Mouse (Mus musculus): ENCODE measurements around the gene Adamts17.

The Adamts17 gene

GRCm38 (mm10) chr7:67087759-67088158, 248.2 kb downstream of the Adamts17 start:
- DNase-seq (ENCODE audit: low read depth), result no peak

- DNase-seq (ENCODE audit: low read depth), result no peak
Measured at GRCm38 (mm10) chr7:67097096-67097495, 257.6 kb downstream of the Adamts17 start.

DNA sequence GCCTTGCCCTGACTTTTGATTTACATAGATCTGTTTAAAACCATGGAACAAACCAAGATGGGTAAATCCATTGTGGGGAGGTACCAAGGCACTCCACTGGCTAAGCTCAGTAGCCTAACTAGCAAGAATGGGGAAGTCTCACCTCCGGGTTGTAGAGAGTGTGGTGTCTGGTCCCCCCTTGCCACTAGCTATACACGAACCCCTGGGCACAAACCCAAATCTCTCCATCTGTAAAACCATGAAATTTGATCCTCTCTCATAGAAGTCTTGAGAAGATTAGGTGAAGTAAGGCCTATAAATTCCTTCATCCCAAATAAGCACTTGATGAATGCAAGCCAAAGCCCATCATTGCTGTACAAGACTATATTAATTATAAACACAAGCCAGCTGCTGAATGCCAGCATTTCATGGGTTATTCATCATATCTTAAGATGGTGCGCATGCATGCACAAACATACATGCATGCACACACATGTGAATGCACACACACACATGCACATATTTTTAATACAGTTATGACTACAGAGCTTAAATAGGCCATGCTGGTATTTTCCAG, 262.0 kb downstream of the Adamts17 start:
- no peak for DNase-seq (ENCODE audit: low read depth)

GRCm38 (mm10) chr7:67110551-67111159, 271.1 kb downstream of the Adamts17 start:
- no peak for DNase-seq (ENCODE audit: low read depth)

DNA sequence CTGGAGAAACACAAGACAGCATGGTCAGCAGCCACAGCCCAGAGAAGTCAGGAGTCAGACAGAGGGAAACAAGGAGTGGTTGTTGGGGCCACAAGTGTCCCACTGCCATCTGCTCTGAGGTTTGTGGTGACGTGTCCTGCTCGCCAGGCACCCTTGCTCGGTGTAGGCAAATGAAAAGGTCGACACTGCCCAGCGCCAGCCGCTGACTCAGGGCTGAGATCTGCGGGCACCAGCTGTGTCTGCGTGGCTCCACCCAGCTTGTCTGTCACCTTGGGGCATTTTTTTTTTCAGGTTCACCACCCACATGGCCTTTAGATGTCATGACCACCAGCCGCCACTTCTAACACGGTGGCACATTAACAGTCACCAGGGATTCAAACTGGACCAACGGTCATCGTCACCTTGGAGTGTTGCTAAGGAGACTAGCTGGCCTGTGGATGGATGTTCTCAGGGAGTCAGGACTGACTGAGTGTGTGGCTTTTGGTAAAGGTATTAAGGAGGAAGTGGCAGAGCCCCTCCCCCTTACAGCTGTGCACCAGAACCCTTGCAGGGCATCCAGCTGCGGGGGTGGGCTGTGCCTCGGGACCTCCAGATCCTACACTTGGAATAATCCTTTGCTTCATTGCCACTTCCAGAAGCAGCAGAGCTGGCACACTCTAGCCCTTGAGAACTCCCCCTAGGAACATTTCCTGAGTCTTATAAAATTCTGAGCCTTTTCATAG, 273.1 kb downstream of the Adamts17 start:
- peak; percentile 12 for DNase-seq (ENCODE audit: low read depth)

DNA sequence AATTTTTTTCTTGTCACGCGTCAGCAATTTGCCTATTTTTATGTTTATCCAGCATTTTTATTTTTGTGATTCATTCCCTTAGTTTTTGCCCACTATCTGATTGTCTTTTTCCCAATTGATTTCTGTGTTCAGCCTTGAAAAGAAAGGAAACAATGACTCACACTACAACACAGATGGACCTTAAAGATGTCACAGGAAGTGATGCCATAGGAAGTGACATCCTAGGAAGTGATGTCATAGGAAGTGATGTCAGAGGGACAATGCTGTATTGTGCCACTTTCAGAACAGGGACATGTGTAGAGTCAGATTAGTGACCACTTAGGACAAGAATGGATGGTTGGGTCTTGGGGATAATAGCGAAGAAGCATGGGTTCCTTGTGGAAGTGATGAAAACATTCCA, 274.5 kb downstream of the Adamts17 start:
- no peak for DNase-seq (ENCODE audit: low read depth)

DNA sequence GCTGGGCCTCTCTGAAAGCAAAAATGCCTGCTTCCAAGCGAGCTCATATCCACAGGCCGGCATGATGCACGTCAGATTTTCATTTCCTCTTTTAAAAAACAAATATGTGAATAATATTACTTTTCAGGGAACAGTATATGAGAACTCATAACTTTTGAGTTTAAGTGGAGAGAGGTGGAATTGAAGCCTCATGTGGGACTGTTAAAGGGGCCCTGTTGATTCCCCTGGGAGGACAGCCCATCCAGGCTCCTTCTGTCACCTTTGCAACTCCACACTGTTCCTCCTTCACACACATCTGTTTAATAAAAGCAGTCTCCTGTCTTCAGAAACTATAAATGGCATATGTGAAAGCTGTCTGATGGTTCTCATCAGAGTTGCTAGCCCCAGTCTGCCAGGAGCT, 275.5 kb downstream of the Adamts17 start:
- no peak for DNase-seq (ENCODE audit: low read depth)

DNA sequence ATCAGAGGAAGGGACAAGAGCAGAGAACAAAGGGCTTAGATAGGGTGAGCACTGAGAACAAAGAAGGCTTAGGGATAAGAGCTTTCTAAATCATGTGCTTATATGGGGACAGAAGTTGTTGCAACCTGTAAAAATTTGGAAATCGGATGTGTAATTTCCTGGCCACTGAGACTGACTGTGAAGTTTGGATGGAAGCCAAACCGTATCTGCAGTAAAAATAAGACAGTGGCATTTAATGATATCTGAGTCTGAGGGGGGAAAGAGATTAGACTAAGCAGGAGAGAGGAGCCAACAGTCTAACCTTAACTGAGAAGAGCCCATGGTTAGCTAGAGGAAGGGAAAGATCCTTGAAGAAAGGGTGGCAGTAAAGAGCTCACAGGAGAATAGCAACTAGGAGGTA, 295.6 kb downstream of the Adamts17 start:
- DNase-seq (ENCODE audit: low read depth), result no peak

- DNase-seq (ENCODE audit: low read depth), result no peak
Measured at GRCm38 (mm10) chr7:67142347-67143015, 302.9 kb downstream of the Adamts17 start.

DNA sequence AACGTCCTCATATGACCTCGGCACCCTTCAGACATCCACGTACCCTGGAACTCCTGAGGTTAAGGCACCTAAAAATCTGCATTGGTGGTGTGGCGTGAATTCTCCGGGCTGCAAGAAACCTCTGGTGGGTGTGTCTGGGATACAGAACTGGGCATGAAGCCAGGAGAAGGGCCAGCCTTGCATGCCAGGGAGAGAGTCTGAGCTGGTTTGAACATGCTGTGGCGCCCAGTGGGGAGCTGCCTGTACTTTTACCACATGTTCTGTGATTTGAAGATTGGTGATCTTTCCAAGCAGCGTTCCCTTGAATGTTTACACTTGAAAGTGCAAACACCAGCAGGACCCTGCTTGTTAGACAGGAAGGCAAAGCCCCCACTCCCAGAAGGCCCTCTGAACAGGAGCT, 306.2 kb downstream of the Adamts17 start:
- DNase-seq (ENCODE audit: low read depth), result no peak

DNA sequence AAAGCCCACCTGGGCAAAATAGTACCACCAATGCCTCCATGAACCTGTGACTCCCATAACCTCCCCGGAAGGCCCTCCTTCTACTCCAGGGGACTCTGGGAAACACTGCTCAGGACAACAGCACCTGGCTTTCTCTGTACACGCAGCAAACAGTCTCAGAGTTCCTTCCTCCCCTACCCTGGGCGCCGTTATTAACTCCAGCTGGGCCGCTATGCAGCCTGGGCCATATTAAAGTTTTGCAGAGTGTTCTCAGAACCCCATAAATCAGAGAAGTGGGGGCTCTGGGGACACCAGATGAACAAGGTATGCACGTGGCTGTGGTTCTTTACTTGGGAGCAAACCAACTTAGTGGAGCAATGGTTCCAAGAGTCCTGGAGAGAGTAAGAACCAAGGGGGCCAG, 306.6 kb downstream of the Adamts17 start:
- no peak for DNase-seq (ENCODE audit: low read depth)

DNA sequence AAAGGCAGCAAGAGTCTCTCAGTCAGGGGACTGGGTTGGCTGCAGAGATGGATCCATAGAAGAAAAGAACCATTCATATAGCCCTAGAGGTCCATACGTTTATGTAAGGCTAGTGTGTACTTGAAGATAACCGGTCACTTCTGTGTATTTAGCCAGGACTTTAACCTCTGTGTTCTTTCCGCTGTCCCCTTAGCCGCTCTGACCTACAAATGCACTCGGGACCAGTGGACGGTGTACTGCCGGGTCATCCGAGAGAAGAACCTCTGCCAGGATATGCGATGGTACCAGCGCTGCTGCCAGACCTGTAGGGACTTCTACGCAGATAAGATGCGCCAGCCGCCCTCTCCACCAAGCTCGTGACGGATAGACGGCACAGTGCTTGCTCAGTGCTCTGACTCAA, 310.2 kb downstream of the Adamts17 start:
- DNase-seq (ENCODE audit: low read depth), result no peak

- no peak for DNase-seq (ENCODE audit: low read depth)
Measured at GRCm38 (mm10) chr7:67152626-67153025, 313.1 kb downstream of the Adamts17 start.

DNA sequence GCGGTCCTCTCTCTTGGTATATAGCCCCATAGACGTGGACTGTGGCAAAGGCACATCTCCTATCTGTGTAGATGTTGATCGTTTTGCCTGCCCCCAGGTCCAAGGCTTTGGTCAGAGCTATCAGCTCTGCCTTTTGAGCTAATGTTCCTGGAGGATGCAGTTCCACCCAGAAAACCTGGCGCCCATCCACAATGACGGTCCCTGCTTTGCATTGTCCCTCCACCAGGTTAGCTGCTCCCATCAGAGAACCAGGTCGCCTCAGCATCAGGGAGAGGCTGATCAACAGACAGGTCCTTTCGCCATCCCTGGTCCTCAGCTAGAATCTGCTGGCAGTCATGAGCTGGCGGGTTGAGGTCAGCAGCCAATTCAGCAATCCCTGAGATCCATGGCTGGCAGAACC, 322.6 kb downstream of the Adamts17 start:
- DNase-seq (ENCODE audit: low read depth), result no peak

GRCm38 (mm10) chr7:67168288-67168687, 328.8 kb downstream of the Adamts17 start:
- DNase-seq (ENCODE audit: low read depth), result no peak

DNA sequence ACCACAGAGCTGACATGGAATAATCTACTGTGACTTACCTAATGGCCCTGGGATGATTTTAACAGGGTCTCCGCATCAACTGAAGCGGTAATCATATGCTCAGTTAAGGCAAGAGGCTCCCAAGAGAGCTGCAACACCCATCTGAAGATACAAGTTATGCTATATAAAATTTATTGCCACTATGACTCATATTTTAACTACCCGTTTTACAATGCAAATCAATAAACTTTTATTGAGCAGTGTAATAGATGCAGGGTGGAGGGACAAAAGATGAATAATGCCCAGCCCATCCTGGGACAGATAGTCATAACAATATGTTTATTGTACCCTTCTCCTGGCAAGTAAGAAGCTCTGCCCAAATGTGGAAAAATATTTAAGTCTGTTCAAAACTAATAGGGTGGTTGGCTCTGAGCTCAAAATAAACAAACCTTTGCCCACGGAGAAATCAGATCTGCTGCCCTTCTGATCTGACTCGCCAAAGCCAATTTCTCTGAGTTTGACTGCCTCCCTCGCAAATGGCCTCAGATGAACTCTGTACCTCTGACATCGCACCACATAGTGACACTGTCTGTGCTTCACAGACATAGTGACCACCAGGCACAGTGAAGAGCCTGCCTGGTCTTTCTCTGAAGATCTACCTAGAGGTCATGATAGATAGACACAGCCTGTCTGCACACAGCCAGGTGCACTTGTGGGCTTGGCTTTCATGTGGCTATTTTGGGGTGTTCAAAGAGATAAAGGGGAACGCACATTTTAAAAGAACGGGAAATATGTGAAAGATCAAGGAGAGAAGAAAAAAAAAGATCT, 329.4 kb downstream of the Adamts17 start:
- DNase-seq (ENCODE audit: low read depth), result no peak

- DNase-seq (ENCODE audit: low read depth), result no peak
Measured at GRCm38 (mm10) chr7:67173522-67174195, 334.1 kb downstream of the Adamts17 start.

GRCm38 (mm10) chr7:67183786-67184185, 344.3 kb downstream of the Adamts17 start:
- no peak for DNase-seq (ENCODE audit: low read depth)

GRCm38 (mm10) chr7:67199412-67199811, 359.9 kb downstream of the Adamts17 start:
- DNase-seq (ENCODE audit: low read depth), result no peak

Data from c-Kit-positive CD71-negative TER-119-negative erythroid progenitor cells, embryonic 14.5 days (primary cell).